Mouse (Mus musculus) MEL (cell line): ENCODE measurements at regions not wholly inside any gene's neighbourhood (a gene's known extent, or its start where the extent isn't known, plus 50 kb on each side); places are given as distances from the start of the nearest gene placed in this dataset.

Source experiments
- BHLHE40 ChIP-seq: IDR thresholded peaks from 2 replicates; pipeline ENCODE4 v1.6.1; 2012; ENCODE audit warnings: low read depth, mild to moderate bottlenecking, inconsistent platforms, low read length, improper control_type of control experiment, borderline replicate concordance
- CTCF ChIP-seq, 3 experiments: IDR thresholded peaks in 2 of 3; conservative IDR thresholded peaks in 1 of 3; 2 replicates each; pipeline ENCODE4 v1.5.1; 2011 to 2012; ENCODE audit warnings: low read length in 3 of 3, low read depth in 2 of 3, mild to moderate bottlenecking in 2 of 3, improper control_type of control experiment in 1 of 3, inconsistent platforms in 1 of 3, mixed read lengths in 1 of 3, moderate library complexity in 1 of 3; ENCODE audit not compliant: control insufficient read depth in 1 of 3, insufficient read depth in 1 of 3, poor library complexity in 1 of 3, severe bottlenecking in 1 of 3
- E2F4 ChIP-seq: IDR thresholded peaks from 2 replicates; pipeline ENCODE4 v1.6.1; 2011; ENCODE audit warnings: low read depth, low read length, improper control_type of control experiment, borderline replicate concordance
- MEF2A ChIP-seq: IDR thresholded peaks from 2 replicates; pipeline ENCODE4 v1.6.1; 2014; ENCODE audit warnings: low read depth, mild to moderate bottlenecking, inconsistent platforms, low read length, improper control_type of control experiment; ENCODE audit not compliant: poor library complexity, insufficient replicate concordance, severe bottlenecking; ENCODE audit errors: extremely low read depth
- NELFE ChIP-seq: IDR thresholded peaks from 2 replicates; pipeline ENCODE4 v1.6.1; 2011; ENCODE audit warnings: low read depth, low read length, improper control_type of control experiment
- POLR2A ChIP-seq, 2 experiments: IDR thresholded peaks; 2 replicates each; pipeline ENCODE4 v1.6.1; 2011 to 2012; ENCODE audit warnings: low read length in 2 of 2, mild to moderate bottlenecking in 2 of 2, control low read depth in 1 of 2, improper control_type of control experiment in 1 of 2, low read depth in 1 of 2, moderate library complexity in 1 of 2; ENCODE audit not compliant: control insufficient read depth in 1 of 2, insufficient read depth in 1 of 2, poor library complexity in 1 of 2
- TBP ChIP-seq: IDR thresholded peaks from 2 replicates; pipeline ENCODE4 v1.8.0; 2011; ENCODE audit warnings: low read depth, low read length, improper control_type of control experiment
- ZMIZ1 ChIP-seq: IDR thresholded peaks from 2 replicates; pipeline ENCODE4 v1.6.1; 2012; ENCODE audit warnings: low read depth, mild to moderate bottlenecking, inconsistent platforms, low read length, improper control_type of control experiment, moderate library complexity
- ZNF384 ChIP-seq: IDR thresholded peaks from 2 replicates; pipeline ENCODE4 v1.6.1; 2012; ENCODE audit warnings: low read depth, mild to moderate bottlenecking, inconsistent platforms, low read length, improper control_type of control experiment

- TF ChIP-seq ZMIZ1 (no peak), E2F4 (no peak), MEF2A (no peak), CTCF (IDR thresholded peaks at IDR 0.05 in 2 of 3, conservative IDR thresholded peaks at IDR 0.05 in 1 of 3; ENCODE audit: control insufficient read depth in 1 of 3, insufficient read depth in 1 of 3, low read depth in 2 of 3, low read length in 3 of 3, poor library complexity in 1 of 3, severe bottlenecking in 1 of 3) (no peak), NELFE (no peak), POLR2A (IDR thresholded peaks at IDR 0.05; ENCODE audit: control insufficient read depth in 1 of 2, insufficient read depth in 1 of 2, low read depth in 1 of 2, low read length in 2 of 2, poor library complexity in 1 of 2) (no peak), TBP (no peak), ZNF384 (no peak), BHLHE40 (no peak)
Measured at GRCm38 (mm10) chr13:35257386-35257785, 230.5 kb upstream of the Eci2 start.
